Mouse (Mus musculus) cerebellum, adult 2 months (tissue): Measurements from ENCODE around the gene Gas1. TPM values are rescaled to one million over a fixed set of nuclear protein-coding genes. Genes with fewer than 3 reads are reported as not detected.

ENCODE experiments used
- DNase-seq, 2 experiments: peaks; one replicate each; pipeline ENCODE4 v3.0.0; 2021
- H3K27ac ChIP-seq: fragments of 200-500 bp; 2 replicates; pipeline ENCODE4 v1.5.1; 2012; ENCODE audit warnings: low read length, control low read depth, inconsistent platforms; ENCODE audit not compliant: insufficient read depth
- H3K27me3 ChIP-seq: fragments of 200-500 bp; 2 replicates; pipeline ENCODE4 v1.6.1; 2012; ENCODE audit warnings: inconsistent platforms, mild to moderate bottlenecking, low read length, moderate library complexity; ENCODE audit not compliant: control insufficient read depth, insufficient read depth
- H3K4me1 ChIP-seq: fragments of 200-500 bp; 2 replicates; pipeline ENCODE4 v1.6.1; 2011; ENCODE audit warnings: low read length; ENCODE audit not compliant: control insufficient read depth, insufficient read depth
- H3K4me3 ChIP-seq: fragments of 200-500 bp; replicated peaks from 2 replicates; pipeline ENCODE3; 2011; ENCODE audit warnings: mild to moderate bottlenecking, low read depth, low read length, control low read depth; ENCODE audit not compliant: insufficient read depth
- CTCF ChIP-seq: fragments of 200-500 bp; IDR thresholded peaks from 2 replicates; pipeline ENCODE4 v1.5.1; 2011; ENCODE audit warnings: low read depth, mild to moderate bottlenecking, control low read depth, low read length, moderate library complexity, borderline replicate concordance; ENCODE audit not compliant: insufficient read depth
- POLR2A ChIP-seq: fragments of 200-500 bp; IDR thresholded peaks from 2 replicates; pipeline ENCODE4 v1.6.1; 2011; ENCODE audit warnings: low read length, control low read depth, borderline replicate concordance; ENCODE audit not compliant: insufficient read depth
- WGBS: fragments of 180-500 bp; shearing (Covaris S2); methylation state at CpG from one replicate; pipeline ENCODE4 v1.1.7; 2018; 5-methylcytosine and 5-hydroxymethylcytosine counted together
- polyA plus RNA-seq: library from polyadenylated mRNA; depleted of rRNA; stranded (reverse); fragments of >200 nt; gene quantifications from 2 replicates; pipeline ENCODE4 v1.2.3, GENCODE M21; 2012

Gas1 gene
- polyA plus RNA-seq, 1 experiment = 13.1 TPM

GRCm38 (mm10) chr13:60176136-60176775 lies 909 bp downstream of the Gas1 start:
- H3K27ac ChIP-seq = no peak overlapping the region
- WGBS = under 1% methylated on average over 82 of the region's 82 CpGs
- no peak for TF ChIP-seq CTCF
- no peak for TF ChIP-seq POLR2A
- DNase-seq = peak; percentile 35 to 36
- H3K4me3 ChIP-seq = peak overlapping the region; percentile 20
- H3K27me3 ChIP-seq = no peaks in the 10 kb centered on the region; the same call in 1 of the 2 replicates
- no peaks in the 10 kb centered on the region; the same call in 1 of the 2 replicates for H3K4me1 ChIP-seq

- H3K27me3 ChIP-seq = no peaks in the 10 kb centered on the region; the same call in 1 of the 2 replicates
- TF ChIP-seq CTCF (no peak), POLR2A (no peak)
- no peak overlapping the region for H3K27ac ChIP-seq
- whole genome bisulfite sequencing = under 1% methylated on average over 59 of the region's 59 CpGs
- peak overlapping the region; percentile 42 for H3K4me3 ChIP-seq
- peak in 1 of 2 experiments; percentile 9 for DNase-seq
- no peaks in the 10 kb centered on the region; the same call in 1 of the 2 replicates for H3K4me1 ChIP-seq
These were observed 1.6 kb downstream of the Gas1 start for GRCm38 (mm10) chr13:60175490-60176135.

- H3K27me3 ChIP-seq = no peaks in the 10 kb centered on the region; the same call in 1 of the 2 replicates
These were observed 2.2 kb downstream of the Gas1 start for GRCm38 (mm10) chr13:60174953-60175352.

GRCm38 (mm10) chr13:60173591-60174524 lies 3.3 kb downstream of the Gas1 start:
- no peak for DNase-seq
- Histone ChIP-seq H3K4me3 (no peak overlapping the region), H3K27ac (no peak overlapping the region), H3K4me1 (no peaks in the 10 kb centered on the region), H3K27me3 (no peaks in the 10 kb centered on the region; the same call in 1 of the 2 replicates)
- TF ChIP-seq CTCF (no peak), POLR2A (no peak)
- 20% methylated on average over 12 of the region's 12 CpGs for WGBS

More at GRCm38 (mm10) chr13:60174953-60175352, 2.2 kb downstream of the Gas1 start:
- no peak overlapping the region for H3K27ac ChIP-seq
- no peaks in the 10 kb centered on the region; the same call in 1 of the 2 replicates for H3K4me1 ChIP-seq
- TF ChIP-seq CTCF = no peak
- no peak for TF ChIP-seq POLR2A
- DNase-seq = no peak
- 4% methylated on average over 7 of the region's 7 CpGs for WGBS
- peak overlapping the region; percentile 31 for H3K4me3 ChIP-seq

- no peak for DNase-seq
- H3K27ac ChIP-seq = no peak overlapping the region
- no peak for TF ChIP-seq CTCF
- no peak for TF ChIP-seq POLR2A
- H3K4me3 ChIP-seq = no peak overlapping the region
- WGBS = 18% methylated on average over 3 of the region's 3 CpGs
- no peaks in the 10 kb centered on the region for H3K4me1 ChIP-seq
- H3K27me3 ChIP-seq = no peaks in the 10 kb centered on the region; the same call in 1 of the 2 replicates
These were observed 4.0 kb downstream of the Gas1 start for GRCm38 (mm10) chr13:60173186-60173585.

- no peak overlapping the region for H3K27ac ChIP-seq
- no peak for DNase-seq
- 35% methylated on average over 7 of the region's 7 CpGs for WGBS
- no peaks in the 10 kb centered on the region; the same call in 1 of the 2 replicates for H3K27me3 ChIP-seq
- H3K4me1 ChIP-seq = no peaks in the 10 kb centered on the region
- no peak overlapping the region for H3K4me3 ChIP-seq
- TF ChIP-seq POLR2A (no peak), CTCF (no peak)
These were observed 4.7 kb downstream of the Gas1 start for GRCm38 (mm10) chr13:60172366-60173017.

- no peak overlapping the region for H3K27ac ChIP-seq
- TF ChIP-seq POLR2A = no peak
- TF ChIP-seq CTCF = no peak
- H3K4me3 ChIP-seq = no peak overlapping the region
- DNase-seq = no peak
- no peaks in the 10 kb centered on the region for H3K4me1 ChIP-seq
- 65% methylated on average over 8 of the region's 8 CpGs for WGBS
- H3K27me3 ChIP-seq = no peaks in the 10 kb centered on the region; the same call in 1 of the 2 replicates
These were observed 5.4 kb downstream of the Gas1 start for GRCm38 (mm10) chr13:60171781-60172180.
